Mouse (Mus musculus): Measurements from ENCODE around the gene Cadm4. TPM values are rescaled to one million over a fixed set of nuclear protein-coding genes. Genes with fewer than 3 reads are reported as not detected.

Gene Cadm4
- 3.1 and 3.5 TPM in 2 replicates for polyA plus RNA-seq (2012; ENCODE audit: insufficient read depth, insufficient read length, missing spikeins)

DNA sequence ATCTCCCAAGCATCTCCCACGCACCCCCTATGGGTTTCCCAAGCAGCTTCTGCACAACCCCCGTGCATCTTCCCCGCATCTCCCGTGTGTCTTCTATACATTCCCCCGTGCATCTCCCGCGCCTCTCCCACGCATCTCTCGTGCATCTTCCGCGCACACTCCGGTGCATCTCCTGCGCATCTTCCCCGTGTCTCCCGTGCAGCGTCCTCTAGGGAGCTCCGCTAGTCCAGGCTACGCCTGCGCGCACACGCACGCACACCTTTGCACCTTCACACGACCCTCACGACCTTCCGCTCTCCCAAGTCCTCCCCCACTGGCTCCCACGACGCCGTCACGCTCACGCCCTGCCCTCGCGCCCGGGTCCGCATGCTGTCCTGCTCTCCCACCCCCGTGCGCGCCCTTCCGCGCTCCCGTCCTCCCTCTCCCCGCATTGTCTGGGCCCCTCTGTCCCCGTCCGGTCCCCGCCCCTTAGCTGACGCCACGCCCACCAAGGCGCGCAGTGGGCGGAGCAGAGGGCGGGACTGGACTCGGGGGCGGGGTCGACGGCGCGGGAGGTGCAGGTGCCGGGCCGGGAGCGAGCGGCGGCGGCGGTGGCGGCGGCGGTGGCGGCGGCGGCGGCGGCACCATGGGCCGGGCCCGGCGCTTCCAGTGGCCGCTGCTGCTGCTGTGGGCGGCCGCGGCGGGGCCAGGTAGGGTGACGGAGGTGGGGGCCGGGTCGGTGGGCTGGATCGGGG lies at the start of gene Cadm4:
Gene Cadm4, plus strand, starts transcription at position 550 of the 734 bp plus-strand sequence.
- peaks cover 3% of the 10 kb centered on the region; the same call in 1 of the 2 replicates for H3K4me1 ChIP-seq (ENCODE audit: control insufficient read depth, insufficient read depth, insufficient read length, low read length)
- H3K27ac ChIP-seq (replicated peaks; ENCODE audit: low read depth, low read length), result no peak within 1 kb of the TSS
- H3K4me3 ChIP-seq (ENCODE audit: insufficient read depth, low read depth, low read length), result peak within 1 kb of the TSS; percentile 66

DNA sequence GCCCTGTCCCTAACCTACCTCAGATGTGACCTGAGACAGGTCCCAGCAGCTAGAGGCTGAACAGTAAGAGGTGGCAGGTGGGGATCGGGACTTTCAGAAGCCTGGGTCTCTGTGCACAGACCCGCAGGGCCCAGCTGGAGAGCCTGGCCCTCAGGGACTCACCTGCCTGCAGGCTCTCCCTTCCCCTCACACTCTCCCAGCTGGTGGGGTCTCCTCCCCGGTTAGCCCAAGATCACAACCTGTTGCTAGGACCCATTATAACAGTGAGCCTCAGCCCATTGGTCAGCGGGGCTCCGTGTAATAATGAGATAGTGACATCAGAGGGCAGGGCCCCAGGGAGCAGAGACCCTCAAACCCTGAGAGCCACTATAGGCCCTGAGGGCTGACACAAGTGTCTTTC lies 46.5 kb upstream of the Cadm4 start:
- Histone ChIP-seq H3K4me1 (ENCODE audit: control insufficient read depth, insufficient read depth, insufficient read length, low read length) (no peaks in the 10 kb centered on the region), H3K4me3 (ENCODE audit: insufficient read depth, low read depth, low read length) (no peak overlapping the region), H3K27ac (replicated peaks; ENCODE audit: low read depth, low read length) (no peak overlapping the region)

DNA sequence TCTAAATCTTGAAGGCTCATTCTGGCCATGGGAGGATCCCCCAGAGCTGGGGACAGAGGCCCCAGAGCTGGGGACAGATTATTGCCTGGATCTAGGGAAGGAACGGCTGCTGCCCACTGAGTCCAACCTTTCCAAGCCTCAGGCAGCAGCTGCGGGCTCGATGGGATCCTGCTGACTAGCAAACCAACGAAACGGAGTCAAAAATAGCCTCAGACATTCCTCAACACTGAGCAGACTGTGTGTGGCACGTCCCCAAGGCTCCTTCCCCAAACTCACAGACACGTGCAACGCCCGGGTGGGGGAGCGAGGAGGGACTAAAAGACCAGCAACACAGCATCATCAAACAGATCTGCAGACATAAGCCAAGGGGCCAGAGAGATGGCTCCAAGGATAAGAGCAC lies 43.8 kb upstream of the Cadm4 start:
- no peaks in the 10 kb centered on the region for H3K4me1 ChIP-seq (ENCODE audit: control insufficient read depth, insufficient read depth, insufficient read length, low read length)
- no peak overlapping the region for H3K4me3 ChIP-seq (ENCODE audit: insufficient read depth, low read depth, low read length)
- H3K27ac ChIP-seq (replicated peaks; ENCODE audit: low read depth, low read length), result no peak overlapping the region

DNA sequence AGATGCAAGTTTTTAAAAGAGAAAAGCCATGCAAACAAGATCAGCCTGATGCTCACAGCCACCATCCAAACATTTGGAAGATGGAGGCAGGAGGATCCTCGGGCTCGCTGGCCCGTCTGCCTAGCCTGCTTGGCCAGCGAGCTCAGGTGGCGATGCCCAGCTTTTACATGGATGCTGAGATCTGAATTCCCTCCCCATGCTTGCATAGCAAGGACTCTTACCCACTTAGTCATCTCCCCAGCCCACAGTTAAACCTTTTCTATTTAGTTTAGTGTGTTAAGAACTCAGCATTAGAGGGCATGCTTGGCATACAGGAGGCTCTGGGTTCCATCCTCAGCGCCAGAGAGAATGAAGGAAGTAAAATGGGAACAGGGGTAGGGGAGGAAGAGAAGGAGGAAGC lies 42.6 kb upstream of the Cadm4 start:
- Histone ChIP-seq H3K4me1 (ENCODE audit: control insufficient read depth, insufficient read depth, insufficient read length, low read length) (no peaks in the 10 kb centered on the region), H3K27ac (replicated peaks; ENCODE audit: low read depth, low read length) (no peak overlapping the region), H3K4me3 (ENCODE audit: insufficient read depth, low read depth, low read length) (no peak overlapping the region)

DNA sequence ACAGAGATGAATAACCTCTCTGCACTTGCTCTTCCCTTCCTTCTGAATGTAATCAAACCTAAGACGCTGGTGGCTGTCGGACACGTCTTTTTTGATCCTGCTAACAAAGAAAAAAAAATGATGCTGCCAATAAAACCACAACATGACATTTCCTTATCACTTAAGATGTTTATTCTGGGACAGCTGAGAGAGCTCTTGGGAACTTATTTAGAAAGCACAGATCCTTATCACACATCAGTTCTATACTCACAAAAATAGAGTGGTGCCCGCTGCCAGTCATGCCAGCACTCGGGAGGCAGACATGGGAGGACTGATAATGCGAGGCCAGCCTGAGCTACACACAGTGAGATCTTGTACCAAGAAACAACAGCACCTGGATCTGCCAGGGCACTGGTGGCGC lies 41.9 kb upstream of the Cadm4 start:
- Histone ChIP-seq H3K27ac (replicated peaks; ENCODE audit: low read depth, low read length) (no peak overlapping the region), H3K4me3 (ENCODE audit: insufficient read depth, low read depth, low read length) (no peak overlapping the region), H3K4me1 (ENCODE audit: control insufficient read depth, insufficient read depth, insufficient read length, low read length) (no peaks in the 10 kb centered on the region)

DNA sequence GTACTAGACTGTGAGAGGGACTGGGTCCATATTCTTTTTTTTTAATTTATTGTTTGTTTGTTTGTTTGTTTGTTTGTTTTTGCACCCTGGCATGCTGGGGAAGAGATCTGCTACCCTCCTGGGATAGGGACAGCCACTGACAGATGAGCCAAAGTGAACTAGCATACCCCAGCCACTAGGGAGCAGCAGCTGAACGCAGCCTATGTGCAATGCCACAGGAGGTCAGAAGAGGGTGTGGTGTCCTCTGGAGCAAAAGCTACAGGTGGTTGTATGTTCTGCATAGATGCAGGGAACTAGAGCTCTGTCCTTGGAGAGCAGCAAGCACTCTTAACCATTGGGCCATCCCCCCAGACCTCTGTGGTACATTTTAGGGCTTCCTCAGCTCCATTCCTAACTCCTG lies 40.0 kb upstream of the Cadm4 start:
- Histone ChIP-seq H3K27ac (replicated peaks; ENCODE audit: low read depth, low read length) (no peak overlapping the region), H3K4me1 (ENCODE audit: control insufficient read depth, insufficient read depth, insufficient read length, low read length) (no peaks in the 10 kb centered on the region), H3K4me3 (ENCODE audit: insufficient read depth, low read depth, low read length) (no peak overlapping the region)

DNA sequence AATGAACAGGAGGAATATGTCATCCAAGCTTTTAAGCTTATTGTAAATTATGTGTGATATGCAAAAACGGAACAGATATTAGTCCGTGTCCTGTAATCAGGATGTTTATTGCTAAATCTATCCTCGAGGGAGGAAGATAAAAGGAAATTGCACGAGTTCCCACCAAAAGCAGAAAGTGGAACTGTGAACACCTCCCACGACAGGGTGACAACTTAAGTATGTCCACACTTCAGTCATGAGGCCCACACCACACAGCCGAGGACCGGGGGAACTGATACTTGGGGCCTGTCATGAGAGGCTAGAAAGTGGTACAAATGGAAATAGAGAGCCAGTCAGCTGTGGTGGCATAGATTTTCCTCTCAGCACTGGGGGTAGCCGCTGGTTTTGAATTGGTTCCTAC lies 39.5 kb upstream of the Cadm4 start:
- H3K27ac ChIP-seq (replicated peaks; ENCODE audit: low read depth, low read length), result no peak overlapping the region
- H3K4me3 ChIP-seq (ENCODE audit: insufficient read depth, low read depth, low read length), result no peak overlapping the region
- no peaks in the 10 kb centered on the region for H3K4me1 ChIP-seq (ENCODE audit: control insufficient read depth, insufficient read depth, insufficient read length, low read length)

DNA sequence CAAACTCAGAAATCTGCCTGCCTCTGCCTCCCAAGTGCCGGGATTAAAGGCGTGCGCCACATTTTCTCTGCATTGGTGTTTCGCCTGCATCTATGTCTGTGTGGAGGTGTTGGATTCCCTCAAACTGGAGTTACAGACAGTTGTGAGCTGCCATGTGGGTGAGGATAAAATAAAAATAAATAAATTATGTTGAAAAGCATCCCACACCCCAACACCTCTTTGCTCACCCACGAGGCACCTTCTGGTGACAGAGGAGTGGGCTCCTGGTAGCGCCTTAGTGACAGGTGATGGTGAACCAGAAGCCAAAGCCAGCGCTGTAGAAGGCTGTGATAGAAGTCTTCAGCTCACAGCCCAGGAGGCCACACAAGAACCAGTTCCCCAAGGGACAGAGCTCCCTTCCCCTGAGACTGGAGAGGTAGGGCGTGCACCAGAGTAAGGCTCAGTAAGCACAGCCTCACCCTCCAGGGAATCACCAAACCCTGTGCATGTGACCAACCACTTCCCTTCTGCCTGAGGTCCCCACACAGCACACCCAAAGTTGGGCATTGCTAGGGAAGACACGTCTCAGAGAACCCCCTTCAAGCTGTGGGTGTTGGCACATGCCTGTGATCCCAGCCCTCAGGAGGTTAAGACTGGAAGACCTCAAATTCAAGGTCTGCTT lies 36.4 kb upstream of the Cadm4 start:
- no peak overlapping the region for H3K4me3 ChIP-seq (ENCODE audit: insufficient read depth, low read depth, low read length)
- no peaks in the 10 kb centered on the region for H3K4me1 ChIP-seq (ENCODE audit: control insufficient read depth, insufficient read depth, insufficient read length, low read length)
- no peak overlapping the region for H3K27ac ChIP-seq (replicated peaks; ENCODE audit: low read depth, low read length)

DNA sequence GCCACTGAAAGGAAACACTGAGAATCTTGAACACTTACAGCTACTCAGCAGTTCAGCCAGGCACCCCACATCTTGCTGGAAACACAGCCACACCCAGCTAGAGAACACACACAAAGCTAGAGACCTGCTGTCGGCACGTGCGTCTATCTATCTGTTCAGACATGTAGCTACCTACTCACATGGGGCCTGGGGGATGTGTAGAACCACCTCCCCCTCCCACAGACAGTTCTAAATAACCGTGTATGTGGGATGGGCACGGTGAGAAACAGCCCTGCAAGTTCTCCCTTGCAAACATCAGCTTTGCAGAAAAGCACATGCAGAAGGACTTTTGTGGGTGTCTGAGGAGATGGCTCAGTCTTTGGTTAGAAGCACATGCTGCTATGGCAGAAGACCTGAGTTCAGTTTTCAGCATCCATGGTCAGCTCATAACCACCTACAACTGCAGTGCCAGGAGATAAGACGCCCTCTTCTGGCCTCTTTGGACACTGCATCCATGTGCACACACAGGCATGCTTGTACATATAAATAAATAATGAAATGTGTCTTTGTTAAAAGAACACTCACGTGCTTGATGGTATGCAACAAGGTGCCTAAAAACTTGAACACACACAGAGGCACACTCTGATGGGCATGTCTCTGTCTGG lies 35.0 kb upstream of the Cadm4 start:
- Histone ChIP-seq H3K27ac (replicated peaks; ENCODE audit: low read depth, low read length) (no peak overlapping the region), H3K4me1 (ENCODE audit: control insufficient read depth, insufficient read depth, insufficient read length, low read length) (no peaks in the 10 kb centered on the region), H3K4me3 (ENCODE audit: insufficient read depth, low read depth, low read length) (no peak overlapping the region)

DNA sequence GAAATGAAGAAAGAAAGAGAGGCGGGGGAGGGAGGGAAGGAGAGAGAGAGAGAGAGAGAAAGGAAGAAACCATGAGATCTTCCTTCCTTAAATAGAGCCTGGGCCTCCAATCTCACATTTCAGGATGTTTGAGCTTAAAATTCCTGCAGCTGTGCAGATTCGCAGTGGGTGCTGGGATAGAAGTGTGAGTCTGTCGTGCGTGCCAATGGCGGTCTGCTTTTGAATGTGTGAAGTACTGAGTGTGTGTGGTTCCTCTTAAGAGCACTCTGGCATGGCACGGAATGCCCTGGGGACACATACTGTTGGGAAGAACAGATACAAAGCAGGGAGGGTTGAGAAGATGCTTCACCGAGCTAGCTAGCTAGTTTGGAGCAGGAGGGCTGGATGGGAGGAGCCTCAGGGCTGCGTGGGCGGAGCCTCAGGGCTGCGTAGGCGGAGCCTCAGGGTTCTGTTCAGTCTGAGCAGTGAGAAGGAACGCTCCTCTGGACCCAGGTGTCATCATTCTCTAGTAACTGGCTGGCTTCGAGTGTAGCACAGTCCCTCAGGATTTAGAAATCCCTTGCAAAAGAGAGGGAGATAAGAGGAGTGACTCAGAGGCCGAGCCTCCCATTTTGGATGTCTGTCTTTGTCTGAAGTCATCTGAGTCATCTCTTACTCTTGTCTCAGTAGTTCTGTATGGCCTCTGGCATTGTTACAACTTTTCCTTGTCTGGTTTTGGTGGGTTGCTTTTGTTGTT lies 32.9 kb upstream of the Cadm4 start:
- H3K27ac ChIP-seq (replicated peaks; ENCODE audit: low read depth, low read length), result no peak overlapping the region
- H3K4me3 ChIP-seq (ENCODE audit: insufficient read depth, low read depth, low read length), result no peak overlapping the region
- H3K4me1 ChIP-seq (ENCODE audit: control insufficient read depth, insufficient read depth, insufficient read length, low read length), result no peaks in the 10 kb centered on the region

DNA sequence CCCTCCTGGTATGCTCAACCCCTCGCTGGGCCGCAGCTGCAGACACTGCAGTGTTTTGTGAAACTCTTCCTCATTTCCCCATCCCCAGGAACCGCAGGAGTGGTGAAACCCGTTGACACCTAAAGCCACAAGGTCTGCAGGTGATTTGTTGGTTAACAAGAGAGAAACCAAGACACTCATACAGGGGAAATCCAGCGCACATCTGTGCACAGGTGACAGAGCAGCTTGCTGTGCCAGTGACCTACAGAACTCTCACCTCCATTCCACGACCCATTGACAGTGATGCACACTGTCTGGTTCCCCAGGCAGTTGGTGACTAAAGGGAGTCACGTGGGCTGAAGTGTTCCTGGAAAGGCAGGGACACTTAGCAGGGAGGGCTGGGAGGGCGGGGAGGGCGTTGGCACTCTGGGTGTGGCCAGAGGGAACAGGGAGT lies 31.2 kb upstream of the Cadm4 start:
- H3K4me1 ChIP-seq (ENCODE audit: control insufficient read depth, insufficient read depth, insufficient read length, low read length), result peaks cover 5% of the 10 kb centered on the region; the same call in 1 of the 2 replicates
- H3K27ac ChIP-seq (replicated peaks; ENCODE audit: low read depth, low read length), result no peak overlapping the region
- no peak overlapping the region for H3K4me3 ChIP-seq (ENCODE audit: insufficient read depth, low read depth, low read length)

DNA sequence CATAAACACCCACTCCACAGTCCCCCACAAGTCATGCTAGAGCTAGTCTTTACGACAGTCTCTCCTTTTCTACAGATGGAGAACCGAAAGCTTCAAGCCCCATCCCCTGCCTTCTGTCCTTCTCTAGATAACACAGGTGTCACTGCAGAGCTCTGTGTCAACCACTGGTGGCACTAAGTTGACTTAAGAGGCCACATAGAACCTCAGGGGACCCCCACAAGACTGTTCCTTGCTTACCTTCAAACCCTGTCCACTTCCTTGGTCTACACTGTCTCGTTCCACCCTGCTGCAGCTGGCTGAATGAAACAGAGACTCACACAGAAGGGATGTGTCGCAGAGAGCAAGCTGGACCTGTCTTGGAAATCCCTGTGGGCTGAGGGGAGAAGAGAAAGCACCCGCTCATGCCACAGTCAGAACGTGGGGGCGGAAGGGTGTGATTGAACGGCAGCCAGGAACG lies 29.9 kb upstream of the Cadm4 start, which contains the start of gene Irgc1:
Gene Irgc1, minus strand, starts transcription at position 443 of the 457 bp plus-strand sequence.
- H3K4me1 ChIP-seq (ENCODE audit: control insufficient read depth, insufficient read depth, insufficient read length, low read length), result peaks cover 10% of the 10 kb centered on the region; the same call in 1 of the 2 replicates
- no peak within 1 kb of the TSS for H3K27ac ChIP-seq (replicated peaks; ENCODE audit: low read depth, low read length)
- no peak within 1 kb of the TSS for H3K4me3 ChIP-seq (ENCODE audit: insufficient read depth, low read depth, low read length)

DNA sequence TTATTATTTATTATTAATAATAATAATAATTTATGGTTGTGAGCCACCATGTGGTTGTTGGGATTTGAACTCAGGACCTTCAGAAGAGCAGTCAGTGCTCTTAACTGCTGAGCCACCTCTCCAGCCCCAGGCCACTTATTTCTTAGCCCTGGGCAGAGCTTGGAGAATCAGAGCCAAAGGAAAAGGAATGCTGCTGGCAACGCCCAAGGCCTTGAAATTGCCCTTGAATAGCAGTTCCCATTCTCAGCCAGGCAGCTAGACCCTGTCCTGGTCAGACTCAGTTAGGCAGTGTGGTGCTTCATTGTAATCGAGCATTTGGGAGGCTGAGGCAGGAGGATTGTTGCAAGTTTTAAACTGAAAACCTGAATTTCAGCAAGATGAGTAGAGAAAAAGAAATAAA lies 27.6 kb upstream of the Cadm4 start:
- H3K4me1 ChIP-seq (ENCODE audit: control insufficient read depth, insufficient read depth, insufficient read length, low read length), result peaks cover 16% of the 10 kb centered on the region; the same call in 1 of the 2 replicates
- H3K27ac ChIP-seq (replicated peaks; ENCODE audit: low read depth, low read length), result no peak overlapping the region
- no peak overlapping the region for H3K4me3 ChIP-seq (ENCODE audit: insufficient read depth, low read depth, low read length)

DNA sequence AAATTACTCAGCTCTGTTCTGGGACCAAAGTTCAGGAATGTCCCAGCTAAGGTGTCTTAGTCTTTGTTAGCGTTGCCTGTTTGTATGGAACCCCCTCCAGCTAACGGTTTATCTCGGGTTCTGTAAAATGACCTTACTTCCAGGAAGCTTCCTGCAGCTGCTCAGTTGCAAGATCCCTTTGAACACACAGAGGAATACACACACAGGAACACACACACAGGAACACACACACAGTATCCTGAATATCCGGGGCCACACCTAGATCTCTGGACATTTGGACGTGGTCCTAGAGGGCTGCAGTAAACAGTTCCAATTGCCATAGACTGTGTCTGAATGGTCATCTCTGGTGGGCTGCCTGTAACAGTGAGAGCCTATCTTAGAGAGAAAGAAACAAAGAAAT lies 26.1 kb upstream of the Cadm4 start:
- Histone ChIP-seq H3K4me3 (ENCODE audit: insufficient read depth, low read depth, low read length) (no peak overlapping the region), H3K27ac (replicated peaks; ENCODE audit: low read depth, low read length) (peak overlapping the region; percentile 80), H3K4me1 (ENCODE audit: control insufficient read depth, insufficient read depth, insufficient read length, low read length) (peaks cover 25% of the 10 kb centered on the region; the same call in 1 of the 2 replicates)
